In the genomic region with DNA sequence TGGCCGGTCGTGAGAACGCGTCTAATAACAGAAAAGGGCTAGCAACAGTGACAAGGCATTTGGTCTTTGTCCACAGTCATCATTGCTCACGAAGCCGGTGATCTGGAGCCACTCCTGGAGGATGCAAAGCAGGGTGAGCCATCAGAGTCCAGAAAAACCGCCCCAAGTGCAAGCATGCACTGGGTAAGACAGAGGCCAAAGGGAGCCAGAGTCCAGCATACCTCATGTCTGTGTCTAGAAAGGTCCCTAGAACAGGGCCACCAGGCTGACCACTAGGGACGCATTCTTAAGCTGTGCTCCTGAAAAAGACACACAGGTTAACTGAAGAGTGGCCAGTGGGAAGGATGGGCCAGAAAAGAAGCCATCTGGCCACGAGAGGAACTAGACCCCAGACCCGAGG, we compare ENCODE assay signal across 23 mouse cellular contexts. TPM values are rescaled to one million over a fixed set of nuclear protein-coding genes. Genes with fewer than 3 reads are reported as not detected.
DNase-seq lines count a peak whose midpoint lies in the region; ATAC-seq lines count a peak whose summit lies in the region.
"Had no signal": no experiment of that assay in that cellular context is flagged by ENCODE, and none has a peak within 500 bp of the region (broad histone marks: within the 10 kb centered on the region; RNA-seq: fewer than 3 reads in every experiment).

No protein-coding gene starts in this region.

- H3K4me1 ChIP-seq in heart, embryonic 10.5 days = no peaks in the 10 kb centered on the region
- no peaks in the 10 kb centered on the region for H3K4me1 ChIP-seq in heart, embryonic 11.5 days (ENCODE audit: control insufficient read depth, insufficient read depth, low read length)

- no peak overlapping the region for H3K9ac ChIP-seq in heart, embryonic 11.5 days (ENCODE audit: low read depth, low read length)

- no peaks in the 10 kb centered on the region for H3K36me3 ChIP-seq in heart, embryonic 10.5 days
- no peaks in the 10 kb centered on the region for H3K36me3 ChIP-seq in heart, embryonic 11.5 days (ENCODE audit: control insufficient read depth, insufficient read depth, low read length)
- H3K36me3 ChIP-seq: G1E had no signal

- H3K4me2 ChIP-seq in heart, embryonic 11.5 days = no peak overlapping the region

- H3K27me3 ChIP-seq in heart, embryonic 10.5 days (ENCODE audit: insufficient read depth, poor library complexity, severe bottlenecking) = no peaks in the 10 kb centered on the region
- no peaks in the 10 kb centered on the region for H3K27me3 ChIP-seq in heart, embryonic 11.5 days (ENCODE audit: control insufficient read depth, insufficient read depth, low read length)
- H3K27me3 ChIP-seq: CH12.LX had no signal

- H3K27ac ChIP-seq in heart, embryonic 10.5 days = no peak overlapping the region
- no peak overlapping the region for H3K27ac ChIP-seq in heart, embryonic 11.5 days (ENCODE audit: low read depth, low read length)

- ATAC-seq in heart, embryonic 11.5 days (replicated peaks; ENCODE audit: insufficient number of reproducible peaks, low FRiP score, low TSS enrichment) = no peak
- ATAC-seq: activated CD4-positive, CD25-positive, alpha-beta regulatory T cell, adult 4 months; CD4-positive, CD25-positive, alpha-beta regulatory T cell, adult 4 months; Patski had no signal

- peak; percentile 16 for DNase-seq in adrenal gland, adult 2 months
- no peak for DNase-seq in adrenal gland, postnatal 25 days
- peak; percentile 8 for DNase-seq in adrenal gland, postnatal 14 days
- DNase-seq in adrenal gland, postnatal 4 days (ENCODE audit: low spot score in 2 of 2) = no peak
- DNase-seq in heart, adult 11 months = peak; percentile 82
- DNase-seq in heart, adult 9 months (ENCODE audit: low spot score in 2 of 2) = no peak
- peak; percentile 39 for DNase-seq in heart, embryonic 10.5 days (ENCODE audit: low spot score)
- DNase-seq: adrenal gland, adult 8-10 months; adrenal gland, postnatal 10 days; adrenal gland, postnatal 36 days; B cell, adult 2 months; cerebellum, adult 11 months; cerebellum, adult 11-12 months; cerebellum, adult 18-20 months; cerebellum, adult 2 months; cerebellum, adult 8-10 months; cerebellum, adult 9-10 months had no signal

- peaks cover 3% of the 10 kb centered on the region; the same call in 1 of the 2 replicates for H3K9me3 ChIP-seq in heart, embryonic 10.5 days
- H3K9me3 ChIP-seq in heart, embryonic 11.5 days (replicated peaks; ENCODE audit: control insufficient read depth, low read length) = no peaks in the 10 kb centered on the region; the same call in 1 of the 2 replicates

- H3K4me3 ChIP-seq in heart, embryonic 10.5 days = no peak overlapping the region
- H3K4me3 ChIP-seq in heart, embryonic 11.5 days (ENCODE audit: low read depth, low read length) = no peak overlapping the region

- WGBS in heart, embryonic 10.5 days = 91% methylated on average over 10 of the region's 10 CpGs
- 88% methylated on average over 10 of the region's 10 CpGs for WGBS in heart, embryonic 11.5 days (ENCODE audit: insufficient replicate concordance)

RNA-seq across cellular contexts. Expression of a gene that starts 17.4 kb away (rescaled TPM):
- total RNA-seq in adrenal gland, adult 2 months (2021) = 10 to 100 TPM; 23.2 to 51.6 TPM
- polyA plus RNA-seq in adrenal gland, adult 2 months (2012; rRNA removed) = 0.38 and 0.55 TPM in 2 replicates
- 47.5 and 79.0 TPM in 2 replicates for total RNA-seq in adrenal gland, postnatal 25 days (2021)
- total RNA-seq in adrenal gland, postnatal 14 days (2021) = 59.3 and 74.3 TPM in 2 replicates
- 100 to 1,000 TPM; 205 to 207 TPM for total RNA-seq in adrenal gland, postnatal 4 days (2021)
- 47.9 and 55.7 TPM in 2 replicates for polyA plus RNA-seq in heart, embryonic 10.5 days (2016; fragmentation: Nextera tagmentation; extraction: Ambion mirVana)
- 83.5 and 91.5 TPM in 2 replicates for polyA plus RNA-seq in heart, embryonic 11.5 days (2014; fragmentation: Nextera tagmentation; extraction: Ambion mirVana)

RNA-seq across cellular contexts. Expression of a gene that starts 36.6 kb away (rescaled TPM):
- total RNA-seq in adrenal gland, adult 2 months (2021) = 10 to 100 TPM; 36.6 to 39.7 TPM
- 198 and 228 TPM in 2 replicates for polyA plus RNA-seq in adrenal gland, adult 2 months (2012; rRNA removed)
- total RNA-seq in adrenal gland, postnatal 25 days (2021) = 43.6 and 45.5 TPM in 2 replicates
- 31.8 and 34.9 TPM in 2 replicates for total RNA-seq in adrenal gland, postnatal 14 days (2021)
- total RNA-seq in adrenal gland, postnatal 4 days (2021) = 10 to 100 TPM; 39.4 to 40.4 TPM
- polyA plus RNA-seq in heart, embryonic 10.5 days (2016; fragmentation: Nextera tagmentation; extraction: Ambion mirVana) = 75.0 and 85.1 TPM in 2 replicates
- 74.3 and 77.0 TPM in 2 replicates for polyA plus RNA-seq in heart, embryonic 11.5 days (2014; fragmentation: Nextera tagmentation; extraction: Ambion mirVana)

RNA-seq across cellular contexts. Expression of a gene that starts 59.4 kb away (rescaled TPM):
- total RNA-seq in adrenal gland, adult 2 months (2021) = 10 to 100 TPM; 71.4 to 73.5 TPM
- polyA plus RNA-seq in adrenal gland, adult 2 months (2012; rRNA removed) = 13.3 and 16.8 TPM in 2 replicates
- total RNA-seq in adrenal gland, postnatal 25 days (2021) = 87.0 and 93.2 TPM in 2 replicates
- 62.6 and 75.9 TPM in 2 replicates for total RNA-seq in adrenal gland, postnatal 14 days (2021)
- total RNA-seq in adrenal gland, postnatal 4 days (2021) = 10 to 100 TPM; 69.3 to 78.5 TPM
- polyA plus RNA-seq in heart, embryonic 10.5 days (2016; fragmentation: Nextera tagmentation; extraction: Ambion mirVana) = 41.5 and 45.9 TPM in 2 replicates
- 36.8 and 40.6 TPM in 2 replicates for polyA plus RNA-seq in heart, embryonic 11.5 days (2014; fragmentation: Nextera tagmentation; extraction: Ambion mirVana)

Comparison
In these comparisons a context has a peak if more than half of its experiments do, and no peak if none do; other contexts are left out.
1. DNase-seq: peak in adrenal gland, adult 2 months (single experiment), adrenal gland, postnatal 14 days (single experiment), heart, adult 11 months (single experiment) and heart, embryonic 10.5 days (single experiment); none in adrenal gland, postnatal 25 days (single experiment), adrenal gland, postnatal 4 days (0 of 2) and heart, adult 9 months (0 of 2).